Comparison of ENCODE assay signal across 9 mouse cellular contexts in the genomic region with DNA sequence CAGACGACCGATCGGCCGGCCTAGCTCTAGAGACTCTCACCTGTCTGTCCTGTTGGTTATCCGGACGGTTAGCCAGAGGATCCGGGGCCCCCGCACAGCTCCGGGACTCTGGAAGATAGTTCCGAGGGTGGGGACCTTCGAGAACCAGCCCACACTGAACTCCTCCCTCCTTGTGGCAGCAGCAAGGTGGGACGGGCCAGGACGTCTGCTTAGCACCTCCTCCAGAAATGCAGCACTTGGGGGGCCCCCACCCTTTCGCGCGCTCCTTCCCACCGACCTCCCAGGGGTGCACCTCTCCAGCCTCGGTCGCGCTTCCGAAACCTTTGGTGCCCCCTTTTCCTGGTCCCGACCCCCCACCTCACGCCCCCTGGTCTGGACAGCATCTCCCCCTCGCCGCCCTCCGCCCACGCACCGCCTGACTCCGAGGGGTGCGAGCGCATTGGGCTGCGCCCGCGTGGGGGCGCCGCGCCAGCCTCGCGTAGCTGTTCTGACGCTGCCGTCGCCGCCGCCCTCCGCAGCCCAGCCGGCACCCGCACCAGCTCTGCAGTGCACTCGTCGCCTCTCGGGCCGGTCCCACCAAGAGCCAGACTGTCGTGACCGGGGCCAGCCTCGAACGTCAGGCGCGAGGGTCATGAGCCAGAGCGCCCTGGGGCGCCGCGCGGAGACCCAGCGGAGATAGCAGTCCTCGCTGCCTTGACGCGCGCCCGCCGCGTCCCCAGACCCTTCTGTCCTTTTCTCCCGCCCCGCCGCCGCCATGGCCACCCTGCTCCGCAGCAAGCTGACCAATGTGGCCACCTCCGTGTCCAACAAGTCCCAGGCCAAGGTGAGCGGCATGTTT. TPM values are rescaled to one million over a fixed set of nuclear protein-coding genes. Genes with fewer than 3 reads are reported as not detected.
DNase-seq lines count a peak whose midpoint lies in the region; ATAC-seq and TF ChIP-seq lines count a peak whose summit lies in the region.
"Had no signal": no experiment of that assay in that cellular context is flagged by ENCODE, and none has a peak within 500 bp of the region (broad histone marks: within the 10 kb centered on the region; RNA-seq: fewer than 3 reads in every experiment).

A gene (plus strand): TSS at position 280 of the 838 bp plus-strand sequence.

- H3K4me1 ChIP-seq in cerebellum, adult 2 months (ENCODE audit: control insufficient read depth, insufficient read depth, low read length), result no peaks in the 10 kb centered on the region
- H3K4me1 ChIP-seq in megakaryocyte, embryonic 14.5 days, result peaks cover 67% of the 10 kb centered on the region
- H3K4me1 ChIP-seq in hindbrain, postnatal 0 days (ENCODE audit: insufficient read depth, low read length), result no peaks in the 10 kb centered on the region
- peaks cover 26% of the 10 kb centered on the region for H3K4me1 ChIP-seq in liver, embryonic 15.5 days (replicated peaks)

- DNase-seq in cerebellum, adult 2 months, result peak; percentile 26 to 53
- no peak for DNase-seq in cerebellum, adult 9-10 months
- DNase-seq in hindbrain, postnatal 0 days (ENCODE audit: low spot score), result peak; percentile 71
- DNase-seq in MN1 (ENCODE audit: low spot score), result no peak
- no peak for DNase-seq in lung, postnatal 4 days

- H3K4me2 ChIP-seq in hindbrain, postnatal 0 days (ENCODE audit: low read depth, low read length), result peak within 1 kb of the TSS; percentile 51
- peak within 1 kb of the TSS; percentile 13 for H3K4me2 ChIP-seq in liver, embryonic 15.5 days

- H3K4me3 ChIP-seq in cerebellum, adult 2 months (replicated peaks; ENCODE audit: insufficient read depth, low read depth, low read length), result peak within 1 kb of the TSS; percentile 42
- peak within 1 kb of the TSS; percentile 42 for H3K4me3 ChIP-seq in megakaryocyte, embryonic 14.5 days (replicated peaks)
- H3K4me3 ChIP-seq in hindbrain, postnatal 0 days (ENCODE audit: low read length), result peak within 1 kb of the TSS; percentile 40
- no peak within 1 kb of the TSS for H3K4me3 ChIP-seq in liver, embryonic 15.5 days (replicated peaks)
- H3K4me3 ChIP-seq: erythroblast, embryonic 14.5 days had no signal

- TF ChIP-seq POLR2A in cerebellum, adult 2 months (IDR thresholded peaks at IDR 0.05; ENCODE audit: borderline replicate concordance, insufficient read depth, low read length), result no peak

- peak within 1 kb of the TSS; percentile 57 for H3K9ac ChIP-seq in hindbrain, postnatal 0 days (replicated peaks; ENCODE audit: low read length)
- H3K9ac ChIP-seq in liver, embryonic 15.5 days, result no peak within 1 kb of the TSS

- WGBS in cerebellum, adult 2 months, result under 1% methylated on average over 77 of the region's 77 CpGs
- under 1% methylated on average over 69 of the region's 77 CpGs for WGBS in hindbrain, postnatal 0 days
- 1% methylated on average over 74 of the region's 77 CpGs for WGBS in liver, embryonic 15.5 days (ENCODE audit: insufficient replicate concordance)

- H3K27ac ChIP-seq in cerebellum, adult 2 months (ENCODE audit: insufficient read depth, low read length), result no peak within 1 kb of the TSS
- peak within 1 kb of the TSS; percentile 77 for H3K27ac ChIP-seq in hindbrain, postnatal 0 days
- H3K27ac ChIP-seq in liver, embryonic 15.5 days (replicated peaks), result no peak within 1 kb of the TSS

- peaks cover 4% of the 10 kb centered on the region for H3K9me3 ChIP-seq in megakaryocyte, embryonic 14.5 days
- H3K9me3 ChIP-seq in hindbrain, postnatal 0 days (ENCODE audit: low read length), result no peaks in the 10 kb centered on the region
- H3K9me3 ChIP-seq in liver, embryonic 15.5 days (replicated peaks), result no peaks in the 10 kb centered on the region

- no peak for ATAC-seq in megakaryocyte, adult 5-6 weeks (ENCODE audit: poor library complexity, severe bottlenecking)
- peak; percentile 33; the same call in 1 of the 2 replicates for ATAC-seq in hindbrain, postnatal 0 days
- no peak for ATAC-seq in liver, embryonic 15.5 days (ENCODE audit: insufficient read depth)

- peaks cover 7% of the 10 kb centered on the region; the same call in 1 of the 2 replicates for H3K27me3 ChIP-seq in cerebellum, adult 2 months (ENCODE audit: control insufficient read depth, insufficient read depth, low read length)
- peaks cover 96% of the 10 kb centered on the region for H3K27me3 ChIP-seq in megakaryocyte, embryonic 14.5 days (replicated peaks)
- peaks cover 61% of the 10 kb centered on the region for H3K27me3 ChIP-seq in hindbrain, postnatal 0 days (ENCODE audit: insufficient read depth, low read length)
- peaks cover 98% of the 10 kb centered on the region for H3K27me3 ChIP-seq in liver, embryonic 15.5 days

- H3K36me3 ChIP-seq in megakaryocyte, embryonic 14.5 days (replicated peaks; ENCODE audit: low read length), result no peaks in the 10 kb centered on the region
- H3K36me3 ChIP-seq in hindbrain, postnatal 0 days (ENCODE audit: insufficient read depth, low read length), result no peaks in the 10 kb centered on the region
- no peaks in the 10 kb centered on the region for H3K36me3 ChIP-seq in liver, embryonic 15.5 days (replicated peaks)

- no peak for TF ChIP-seq CTCF in cerebellum, adult 2 months (IDR thresholded peaks at IDR 0.05; ENCODE audit: borderline replicate concordance, insufficient read depth, low read depth, low read length)
- TF ChIP-seq CTCF in hindbrain, postnatal 0 days (IDR thresholded peaks at IDR 0.05; ENCODE audit: low read depth), result no peak; the same call in 1 of the 2 replicates

RNA-seq across cellular contexts. Expression of the gene that starts here (rescaled TPM):
- 218 TPM in 2 replicates for polyA plus RNA-seq in cerebellum, adult 2 months (2012; rRNA removed)
- polyA plus RNA-seq in megakaryocyte, embryonic 14.5 days (2012; ENCODE audit: insufficient read depth, low replicate concordance), result 1.6 and 1.9 TPM in 2 replicates
- total RNA-seq in megakaryocyte, adult 5-6 weeks (2015), result 0.07 TPM in 1 of 2 replicates, not detected in the other
- total RNA-seq in megakaryocyte, adult 5-6 weeks (2017), result 0.12 TPM in 1 of 2 replicates, not detected in the other
- 70.4 and 79.8 TPM in 2 replicates for total RNA-seq in hindbrain, postnatal 0 days (2014; rRNA removed)
- 16.5 and 16.7 TPM in 2 replicates for polyA plus RNA-seq in hindbrain, postnatal 0 days (2015; fragmentation: Nextera tagmentation; extraction: Ambion mirVana)
- polyA plus RNA-seq in liver, embryonic 15.5 days (2015; fragmentation: Nextera tagmentation; extraction: Ambion mirVana), result not detected in 2 replicates
- polyA plus RNA-seq: erythroblast, embryonic 14.5 days had no signal

Comparison
In these comparisons a context has a peak if more than half of its experiments do, and no peak if none do; other contexts are left out.
1. RNA of the gene that starts here (total RNA-seq): 70.4 to 79.8 TPM in hindbrain, postnatal 0 days; 0.07 to 0.12 TPM in megakaryocyte, adult 5-6 weeks; every median in the first group is over 10 times any median in the second.
2. RNA of the gene that starts here (polyA plus RNA-seq): 218 TPM in cerebellum, adult 2 months; 16.5 to 16.7 TPM in hindbrain, postnatal 0 days, 1.6 to 1.9 TPM in megakaryocyte, embryonic 14.5 days and not detected in liver, embryonic 15.5 days; every median in the first group is over 10 times any median in the second.
3. DNase-seq: peak in cerebellum, adult 2 months (2 of 2) and hindbrain, postnatal 0 days (single experiment); none in cerebellum, adult 9-10 months (single experiment), MN1 (single experiment) and lung, postnatal 4 days (0 of 2).